Mouse (Mus musculus) kidney, adult 8-10 months (tissue): Measurements from ENCODE around the gene D630045J12Rik.

Source experiments
- DNase-seq, 2 experiments: peaks; one replicate each; pipeline ENCODE4 v3.0.0; 2022

D630045J12Rik gene

GRCm38 (mm10) chr6:38253736-38254641 lies at the start of gene D630045J12Rik:
Gene D630045J12Rik (minus strand): TSS chr6:38254009.
- peak; percentile 76 to 78 for DNase-seq

GRCm38 (mm10) chr6:38298761-38299401 lies 45.1 kb upstream of the D630045J12Rik start, which contains the start of gene Zc3hav1l:
Gene Zc3hav1l (minus strand): TSS chr6:38299259.
- peak; percentile 27 to 56 for DNase-seq

GRCm38 (mm10) chr6:38298246-38298635 lies 44.4 kb upstream of the D630045J12Rik start:
- DNase-seq: no peak

GRCm38 (mm10) chr6:38297580-38298245 lies 43.9 kb upstream of the D630045J12Rik start:
- no peak for DNase-seq

GRCm38 (mm10) chr6:38293708-38294107 lies 39.9 kb upstream of the D630045J12Rik start:
- no peak for DNase-seq

GRCm38 (mm10) chr6:38292871-38293646 lies 39.2 kb upstream of the D630045J12Rik start:
- DNase-seq: no peak

GRCm38 (mm10) chr6:38284422-38284821 lies 30.6 kb upstream of the D630045J12Rik start:
- DNase-seq: no peak

GRCm38 (mm10) chr6:38264466-38264865 lies 10.7 kb upstream of the D630045J12Rik start:
- DNase-seq: no peak

GRCm38 (mm10) chr6:38263393-38264159 lies 9.8 kb upstream of the D630045J12Rik start:
- DNase-seq: no peak

GRCm38 (mm10) chr6:38261877-38262276 lies 8.1 kb upstream of the D630045J12Rik start:
- DNase-seq: no peak

- DNase-seq: peak; percentile 64 to 87
Measured at GRCm38 (mm10) chr6:38257506-38257905, 3.7 kb upstream of the D630045J12Rik start.

GRCm38 (mm10) chr6:38256793-38257192 lies 3.0 kb upstream of the D630045J12Rik start:
- no peak for DNase-seq

GRCm38 (mm10) chr6:38255794-38256193 lies 2.0 kb upstream of the D630045J12Rik start:
- no peak for DNase-seq

GRCm38 (mm10) chr6:38252766-38253735 lies 758 bp downstream of the D630045J12Rik start:
- no peak for DNase-seq

GRCm38 (mm10) chr6:38252139-38252538 lies 1.7 kb downstream of the D630045J12Rik start:
- peak in 1 of 2 experiments; percentile 40 for DNase-seq

- DNase-seq: no peak
Measured at GRCm38 (mm10) chr6:38251464-38251863, 2.3 kb downstream of the D630045J12Rik start.

- no peak for DNase-seq
Measured at GRCm38 (mm10) chr6:38247362-38247761, 6.4 kb downstream of the D630045J12Rik start.

GRCm38 (mm10) chr6:38244806-38245205 lies 9.0 kb downstream of the D630045J12Rik start:
- no peak for DNase-seq

GRCm38 (mm10) chr6:38244167-38244566 lies 9.6 kb downstream of the D630045J12Rik start:
- no peak for DNase-seq

- no peak for DNase-seq
Measured at GRCm38 (mm10) chr6:38242833-38243232, 11.0 kb downstream of the D630045J12Rik start.
